Mouse (Mus musculus) embryonic fibroblast, embryonic 13.5 days (primary cell): ENCODE data around the gene Cpeb1.

Experiments used
- CTCF ChIP-seq: IDR thresholded peaks from 2 replicates; pipeline ENCODE4 v1.5.1; 2011; ENCODE audit warnings: mild to moderate bottlenecking, control low read depth, low read length, moderate library complexity, borderline replicate concordance; ENCODE audit not compliant: insufficient read depth
- POLR2A ChIP-seq: IDR thresholded peaks from 2 replicates; pipeline ENCODE4 v1.6.1; 2011; ENCODE audit warnings: low read depth, mild to moderate bottlenecking, control low read depth, low read length, moderate library complexity

- TF ChIP-seq CTCF (no peak), POLR2A (no peak)
Measured at GRCm38 (mm10) chr7:81369724-81370123, 85.5 kb downstream of the Cpeb1 start.
